Mouse (Mus musculus) myocyte (in vitro differentiated cells): ENCODE results near the gene Entpd1. TPM values are rescaled to one million over a fixed set of nuclear protein-coding genes. Genes with fewer than 3 reads are reported as not detected.

Experiments used
- H3K27me3 ChIP-seq: one replicate; pipeline ENCODE4 v1.6.1; 2011; ENCODE audit not compliant: control insufficient read depth, insufficient read depth, insufficient read length
- H3K36me3 ChIP-seq: one replicate; pipeline ENCODE4 v1.6.1; 2011; ENCODE audit not compliant: control insufficient read depth, insufficient read depth
- H3K4me2 ChIP-seq: one replicate; pipeline ENCODE4 v1.6.1; 2011; ENCODE audit warnings: low read depth, control low read depth
- H3K4me3 ChIP-seq: one replicate; pipeline ENCODE4 v1.5.1; 2011; ENCODE audit warnings: mild to moderate bottlenecking, control low read depth, moderate library complexity
- H3K79me2 ChIP-seq: one replicate; pipeline ENCODE4 v1.6.1; 2011; ENCODE audit not compliant: control insufficient read depth, insufficient read depth
- H3ac ChIP-seq: one replicate; pipeline ENCODE4 v1.6.1; 2011; ENCODE audit not compliant: control insufficient read depth, insufficient read length
- CEBPB ChIP-seq: IDR thresholded peaks from 2 replicates; pipeline ENCODE4 v1.6.1; 2011; ENCODE audit warnings: mild to moderate bottlenecking, moderate library complexity; ENCODE audit not compliant: poor library complexity, insufficient read depth, severe bottlenecking
- E2F4 ChIP-seq: IDR thresholded peaks from one replicate; pipeline ENCODE4 v1.6.1; 2011; ENCODE audit warnings: mild to moderate bottlenecking, control low read depth, moderate library complexity; ENCODE audit not compliant: insufficient read depth
- MAX ChIP-seq: IDR thresholded peaks from one replicate; pipeline ENCODE4 v1.6.1; 2011; ENCODE audit warnings: low read depth, mild to moderate bottlenecking, control low read depth
- MYOD1 ChIP-seq, 3 experiments: IDR thresholded peaks; one replicate each; pipeline ENCODE4 v1.6.1; 2011; ENCODE audit warnings: control low read depth in 2 of 3, low read depth in 2 of 3, mild to moderate bottlenecking in 2 of 3, moderate library complexity in 1 of 3; ENCODE audit not compliant: insufficient read length in 2 of 3, control insufficient read depth in 1 of 3
- MYOG ChIP-seq, 3 experiments: IDR thresholded peaks; one replicate each; pipeline ENCODE4 v1.6.1; 2011; ENCODE audit warnings: control low read depth in 2 of 3, low read depth in 2 of 3, mild to moderate bottlenecking in 2 of 3; ENCODE audit not compliant: insufficient read length in 2 of 3, control insufficient read depth in 1 of 3, insufficient read depth in 1 of 3
- POLR2A ChIP-seq: IDR thresholded peaks from one replicate; pipeline ENCODE4 v1.6.1; 2011; ENCODE audit warnings: low read depth, mild to moderate bottlenecking, control low read depth, moderate library complexity; ENCODE audit not compliant: insufficient read length
- POLR2AphosphoS2 ChIP-seq: IDR thresholded peaks from one replicate; pipeline ENCODE4 v1.6.1; 2011; ENCODE audit warnings: low read depth, control low read depth; ENCODE audit not compliant: insufficient read length
- REST ChIP-seq: IDR thresholded peaks from one replicate; pipeline ENCODE4 v1.6.1; 2011; ENCODE audit warnings: mild to moderate bottlenecking, control low read depth, moderate library complexity; ENCODE audit not compliant: insufficient read depth, insufficient read length
- SRF ChIP-seq: IDR thresholded peaks from one replicate; pipeline ENCODE4 v1.6.1; 2011; ENCODE audit warnings: low read depth; ENCODE audit not compliant: control insufficient read depth, insufficient read length
- TCF12 ChIP-seq: IDR thresholded peaks from one replicate; pipeline ENCODE4 v1.6.1; 2011; ENCODE audit warnings: mild to moderate bottlenecking, control low read depth; ENCODE audit not compliant: poor library complexity, insufficient read depth, severe bottlenecking
- TCF3 ChIP-seq: IDR thresholded peaks from one replicate; pipeline ENCODE4 v1.6.1; 2011; ENCODE audit warnings: low read depth, control low read depth; ENCODE audit not compliant: insufficient read length
- USF1 ChIP-seq: IDR thresholded peaks from one replicate; pipeline ENCODE4 v1.6.1; 2011; ENCODE audit warnings: low read depth, mild to moderate bottlenecking, control low read depth, moderate library complexity
- polyA plus RNA-seq: library from polyadenylated mRNA; unstranded; fragments of >200 nt; fragmentation: generic; extraction: Trizol; gene quantifications from one replicate; pipeline ENCODE4 v1.2.1, GENCODE M21; 2012; ENCODE audit warnings: missing spikeins

The Entpd1 gene
- polyA plus RNA-seq, 1 experiment: 0.07 TPM

DNA sequence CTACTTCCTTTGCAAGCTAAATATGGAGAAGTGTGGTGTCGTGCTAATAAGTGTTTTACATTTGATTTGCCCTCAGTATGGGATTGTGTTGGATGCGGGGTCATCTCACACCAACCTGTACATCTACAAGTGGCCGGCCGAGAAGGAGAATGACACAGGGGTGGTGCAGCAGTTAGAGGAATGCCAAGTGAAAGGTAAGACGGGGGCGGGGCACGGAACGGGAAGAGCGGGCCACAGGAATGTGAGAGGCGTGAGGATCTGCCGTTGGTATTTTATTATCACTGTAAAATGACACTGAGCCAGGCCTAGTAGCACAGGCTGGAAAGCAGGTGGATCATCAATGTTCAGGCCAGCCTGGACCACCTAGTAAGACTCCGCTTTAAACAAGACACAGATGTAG is 108.2 kb downstream of the Entpd1 start:
- Histone ChIP-seq H3K27me3 (peaks cover 16% of the 10 kb centered on the region), H3K4me2 (no peak overlapping the region), H3K4me3 (no peak overlapping the region), H3K79me2 (no peaks in the 10 kb centered on the region), H3ac (no peak overlapping the region), H3K36me3 (no peaks in the 10 kb centered on the region)
- TF ChIP-seq TCF12 (no peak), MYOG (IDR thresholded peaks at IDR 0.05; ENCODE audit: control insufficient read depth in 1 of 3, insufficient read depth in 1 of 3, insufficient read length in 2 of 3, low read depth in 2 of 3) (peak in 1 of 3 experiments; percentile 10), POLR2AphosphoS2 (no peak), E2F4 (no peak), MYOD1 (IDR thresholded peaks at IDR 0.05; ENCODE audit: control insufficient read depth in 1 of 3, insufficient read length in 2 of 3, low read depth in 2 of 3) (peak in 1 of 3 experiments; percentile 21), CEBPB (no peak)

DNA sequence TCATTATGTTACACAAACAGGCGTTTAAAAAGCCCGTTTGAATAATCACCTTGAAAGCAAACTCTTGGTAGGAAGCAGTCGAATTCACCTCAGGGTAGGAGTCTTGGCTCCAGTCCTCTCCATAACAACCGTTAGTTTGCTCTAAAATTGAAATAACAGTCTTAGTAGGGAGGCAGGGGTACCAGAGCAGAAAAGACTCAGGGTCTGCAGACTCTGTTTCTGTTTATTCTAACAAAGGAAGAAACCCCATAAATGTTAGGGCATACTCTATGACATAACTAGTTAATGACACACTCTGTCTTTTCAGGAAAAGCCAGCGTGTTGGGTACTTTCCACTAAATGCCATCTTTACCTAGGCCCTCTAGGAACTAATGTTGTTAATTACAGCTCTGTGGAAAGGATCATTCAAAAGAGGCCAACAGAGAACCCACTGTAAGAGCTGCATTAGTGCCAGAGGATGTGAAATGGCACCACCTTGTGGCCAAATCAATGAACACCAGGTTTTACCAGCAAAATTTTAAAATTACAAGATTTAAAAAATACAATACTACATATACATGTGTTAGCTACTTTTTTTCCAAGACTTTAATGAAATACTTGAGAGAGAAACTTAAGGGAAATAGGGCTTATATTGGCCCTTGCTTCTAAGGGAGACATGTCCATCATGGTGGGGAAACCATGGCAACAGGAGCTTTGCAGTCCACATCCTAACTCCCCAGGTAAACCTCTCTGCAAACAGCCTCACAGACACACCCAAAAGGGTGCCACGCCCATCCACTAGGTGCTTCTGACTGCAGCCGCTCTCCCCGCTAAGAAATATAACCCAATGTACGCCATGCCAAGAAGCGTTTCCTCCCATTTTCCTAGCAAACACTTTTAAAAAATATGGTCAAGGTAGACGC is 110.2 kb downstream of the Entpd1 start:
- Histone ChIP-seq H3K27me3 (peaks cover 30% of the 10 kb centered on the region), H3K79me2 (no peaks in the 10 kb centered on the region), H3ac (no peak overlapping the region), H3K4me3 (no peak overlapping the region), H3K36me3 (no peaks in the 10 kb centered on the region), H3K4me2 (no peak overlapping the region)
- TF ChIP-seq SRF: no peak
- no peak for TF ChIP-seq POLR2A
- TF ChIP-seq POLR2AphosphoS2: no peak
- TF ChIP-seq MYOD1 (IDR thresholded peaks at IDR 0.05; ENCODE audit: control insufficient read depth in 1 of 3, insufficient read length in 2 of 3, low read depth in 2 of 3): no peak
- TF ChIP-seq USF1: no peak
- no peak for TF ChIP-seq MAX
- no peak for TF ChIP-seq TCF3
- no peak for TF ChIP-seq TCF12
- no peak for TF ChIP-seq E2F4
- TF ChIP-seq CEBPB: no peak
- TF ChIP-seq REST: no peak
- no peak for TF ChIP-seq MYOG (IDR thresholded peaks at IDR 0.05; ENCODE audit: control insufficient read depth in 1 of 3, insufficient read depth in 1 of 3, insufficient read length in 2 of 3, low read depth in 2 of 3)

DNA sequence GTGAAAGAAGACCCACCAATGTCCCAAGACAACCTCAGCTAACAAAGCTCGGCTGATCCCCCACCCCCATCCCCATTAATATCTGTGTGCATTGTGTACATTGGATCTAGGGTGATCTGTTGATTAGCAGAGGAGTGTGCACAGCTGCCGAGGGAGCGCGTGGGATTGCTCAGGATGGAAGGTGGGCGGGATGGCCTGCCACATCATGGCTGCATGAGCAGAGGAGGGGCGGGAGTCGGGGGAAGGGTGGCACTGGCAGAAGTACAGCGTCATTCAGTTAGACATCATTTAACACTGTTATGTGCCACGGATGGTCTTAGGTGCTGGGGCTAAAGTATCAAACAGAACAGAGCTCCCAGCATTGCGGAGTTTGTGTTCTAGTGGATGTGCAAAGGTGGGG is 111.3 kb downstream of the Entpd1 start:
- Histone ChIP-seq H3K4me3 (no peak overlapping the region), H3K4me2 (no peak overlapping the region), H3K36me3 (no peaks in the 10 kb centered on the region), H3ac (no peak overlapping the region), H3K79me2 (no peaks in the 10 kb centered on the region), H3K27me3 (peaks cover 35% of the 10 kb centered on the region)
- no peak for TF ChIP-seq POLR2AphosphoS2
- peak in 1 of 3 experiments; percentile 10 for TF ChIP-seq MYOD1 (IDR thresholded peaks at IDR 0.05; ENCODE audit: control insufficient read depth in 1 of 3, insufficient read length in 2 of 3, low read depth in 2 of 3)

DNA sequence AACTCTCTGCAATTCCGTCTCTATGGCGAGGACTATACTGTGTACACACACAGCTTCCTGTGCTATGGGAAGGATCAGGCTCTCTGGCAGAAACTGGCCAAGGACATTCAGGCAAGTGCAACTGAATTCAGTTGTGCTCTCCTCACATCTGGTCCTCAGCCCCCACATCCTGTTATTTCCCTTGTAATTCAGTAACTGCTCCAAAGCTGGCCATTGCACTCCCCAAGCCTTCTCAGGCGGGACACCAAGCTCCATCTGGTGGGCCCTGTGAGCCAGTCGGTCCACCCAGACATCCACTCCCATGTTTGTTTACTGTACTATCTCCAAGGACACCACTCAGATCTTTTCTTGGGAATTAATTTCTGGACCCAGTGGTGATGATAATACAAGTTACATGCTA is 114.0 kb downstream of the Entpd1 start:
- Histone ChIP-seq H3K4me3 (no peak overlapping the region), H3ac (no peak overlapping the region), H3K27me3 (peaks cover 48% of the 10 kb centered on the region), H3K4me2 (no peak overlapping the region), H3K36me3 (no peaks in the 10 kb centered on the region), H3K79me2 (no peaks in the 10 kb centered on the region)
- TF ChIP-seq POLR2AphosphoS2 (no peak), SRF (no peak), MAX (no peak), POLR2A (no peak), USF1 (no peak), CEBPB (no peak), MYOD1 (IDR thresholded peaks at IDR 0.05; ENCODE audit: control insufficient read depth in 1 of 3, insufficient read length in 2 of 3, low read depth in 2 of 3) (no peak), E2F4 (no peak), REST (no peak), TCF3 (no peak), TCF12 (no peak), MYOG (IDR thresholded peaks at IDR 0.05; ENCODE audit: control insufficient read depth in 1 of 3, insufficient read depth in 1 of 3, insufficient read length in 2 of 3, low read depth in 2 of 3) (no peak)

DNA sequence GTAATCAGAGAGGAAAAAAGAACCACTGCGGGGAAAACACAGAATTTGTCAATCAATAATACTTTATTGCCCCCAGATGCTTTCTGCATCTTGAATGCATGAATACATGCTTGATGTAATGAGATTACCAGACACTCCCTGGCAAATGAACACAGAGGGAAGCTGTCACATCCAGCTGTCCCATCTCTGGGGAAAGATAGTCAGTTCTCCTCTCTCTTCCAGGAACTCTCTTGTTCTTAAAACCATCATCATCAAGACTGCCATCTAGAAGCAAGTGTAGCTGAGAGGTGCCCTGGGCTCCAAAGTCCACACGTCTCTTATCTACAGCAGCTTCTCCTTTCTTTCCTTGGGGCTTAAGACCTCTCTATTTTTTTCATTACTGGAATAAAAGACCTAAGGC is 114.4 kb downstream of the Entpd1 start:
- peaks cover 48% of the 10 kb centered on the region for H3K27me3 ChIP-seq

More for the DNA sequence above, 114.4 kb downstream of the Entpd1 start:
- Histone ChIP-seq H3K4me3 (no peak overlapping the region), H3K36me3 (no peaks in the 10 kb centered on the region), H3ac (no peak overlapping the region), H3K4me2 (no peak overlapping the region), H3K79me2 (no peaks in the 10 kb centered on the region)
- TF ChIP-seq POLR2AphosphoS2: no peak
- TF ChIP-seq TCF3: no peak
- TF ChIP-seq CEBPB: no peak
- no peak for TF ChIP-seq TCF12
- TF ChIP-seq E2F4: no peak
- TF ChIP-seq MYOG (IDR thresholded peaks at IDR 0.05; ENCODE audit: control insufficient read depth in 1 of 3, insufficient read depth in 1 of 3, insufficient read length in 2 of 3, low read depth in 2 of 3): no peak
- TF ChIP-seq USF1: no peak
- no peak for TF ChIP-seq MYOD1 (IDR thresholded peaks at IDR 0.05; ENCODE audit: control insufficient read depth in 1 of 3, insufficient read length in 2 of 3, low read depth in 2 of 3)
